Mouse (Mus musculus) neural tube, embryonic 15.5 days (tissue): ENCODE data around the gene Mboat1. TPM values are rescaled to one million over a fixed set of nuclear protein-coding genes. Genes with fewer than 3 reads are reported as not detected.

Source experiments
- ATAC-seq: fragments of 200-750 bp; cut with Nextera tagmentation; 2 replicates; pipeline ENCODE4 v1.8.0; 2017; ENCODE audit warnings: mild to moderate bottlenecking, moderate TSS enrichment, moderate library complexity; ENCODE audit not compliant: low FRiP score
- H3K27ac ChIP-seq: fragments of 300-500 bp; sonication (generic); replicated peaks from 2 replicates; pipeline ENCODE4 v1.5.1; 2015; ENCODE audit warnings: mild to moderate bottlenecking, inconsistent platforms
- H3K27me3 ChIP-seq: fragments of 300-500 bp; sonication (generic); replicated peaks from 2 replicates; pipeline ENCODE4 v1.6.1; 2015; ENCODE audit warnings: inconsistent platforms
- H3K36me3 ChIP-seq: fragments of 300-500 bp; sonication (generic); 2 replicates; pipeline ENCODE4 v1.6.1; 2015; ENCODE audit warnings: inconsistent platforms
- H3K4me1 ChIP-seq: fragments of 300-500 bp; sonication (generic); 2 replicates; pipeline ENCODE4 v1.6.1; 2015; ENCODE audit warnings: inconsistent platforms
- H3K4me2 ChIP-seq: fragments of 300-500 bp; sonication (generic); 2 replicates; pipeline ENCODE4 v1.6.1; 2015; ENCODE audit warnings: inconsistent platforms, mild to moderate bottlenecking, moderate library complexity
- H3K4me3 ChIP-seq: fragments of 300-500 bp; sonication (generic); replicated peaks from 2 replicates; pipeline ENCODE4 v1.5.1; 2015; ENCODE audit warnings: mild to moderate bottlenecking, inconsistent platforms
- H3K9ac ChIP-seq: fragments of 300-500 bp; sonication (generic); replicated peaks from 2 replicates; pipeline ENCODE4 v1.6.1; 2015; ENCODE audit warnings: mild to moderate bottlenecking, inconsistent platforms
- H3K9me3 ChIP-seq: fragments of 300-500 bp; sonication (generic); replicated peaks from 2 replicates; pipeline ENCODE4 v1.6.1; 2016; ENCODE audit warnings: inconsistent platforms
- WGBS: fragments of 180-500 bp; shearing (Covaris S2); methylation state at CpG from one replicate; pipeline ENCODE4 v1.1.7; 2015; ENCODE audit warnings: mixed read lengths; 5-methylcytosine and 5-hydroxymethylcytosine counted together
- polyA plus RNA-seq: library from polyadenylated mRNA; unstranded; fragments of >200 nt; fragmentation: Nextera tagmentation; extraction: Ambion mirVana; gene quantifications from 2 replicates; pipeline ENCODE4 v1.2.1, GENCODE M21; 2015

Mboat1 gene
- polyA plus RNA-seq, 1 experiment from 2014 or later: 2.3 TPM

GRCm38 (mm10) chr13:30146468-30146867 is 10.2 kb downstream of the Mboat1 start:
- Histone ChIP-seq H3K36me3 (no peaks in the 10 kb centered on the region), H3K9me3 (no peaks in the 10 kb centered on the region), H3K4me3 (no peak overlapping the region), H3K9ac (no peak overlapping the region), H3K4me2 (no peak overlapping the region), H3K27ac (no peak overlapping the region), H3K4me1 (no peaks in the 10 kb centered on the region), H3K27me3 (no peaks in the 10 kb centered on the region)
- WGBS: 77% methylated on average over 6 of the region's 6 CpGs
- no peak for ATAC-seq

DNA sequence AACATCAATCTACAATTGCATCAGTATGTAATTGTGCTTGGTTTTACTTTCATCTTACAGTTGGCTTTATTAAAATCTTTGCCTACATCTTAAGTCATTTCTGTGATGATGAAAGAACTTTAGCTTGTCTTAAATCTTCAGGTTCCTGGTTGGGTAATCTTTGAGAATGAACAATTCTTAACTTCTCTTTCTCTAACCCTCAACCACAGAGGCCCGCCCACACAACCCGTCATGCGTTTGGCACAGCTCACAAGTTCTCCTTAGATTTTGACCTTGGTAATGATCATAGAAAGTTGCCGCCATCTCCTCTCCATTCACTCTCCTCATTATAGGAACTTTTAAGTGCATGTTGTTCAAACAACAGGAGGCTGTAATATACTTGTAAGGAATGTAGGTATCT is 18.0 kb downstream of the Mboat1 start:
- no peak overlapping the region for H3K9ac ChIP-seq
- no peak for ATAC-seq
- H3K36me3 ChIP-seq: no peaks in the 10 kb centered on the region
- H3K4me1 ChIP-seq: no peaks in the 10 kb centered on the region
- H3K27me3 ChIP-seq: no peaks in the 10 kb centered on the region
- no peaks in the 10 kb centered on the region for H3K9me3 ChIP-seq
- H3K4me2 ChIP-seq: no peak overlapping the region
- 85% methylated on average over 4 of the region's 4 CpGs for WGBS
- H3K4me3 ChIP-seq: no peak overlapping the region
- no peak overlapping the region for H3K27ac ChIP-seq

- Histone ChIP-seq H3K36me3 (no peaks in the 10 kb centered on the region), H3K4me1 (no peaks in the 10 kb centered on the region)
- WGBS: 82% methylated on average over 4 of the region's 4 CpGs
These were observed 23.3 kb downstream of the Mboat1 start for GRCm38 (mm10) chr13:30159626-30160025.

DNA sequence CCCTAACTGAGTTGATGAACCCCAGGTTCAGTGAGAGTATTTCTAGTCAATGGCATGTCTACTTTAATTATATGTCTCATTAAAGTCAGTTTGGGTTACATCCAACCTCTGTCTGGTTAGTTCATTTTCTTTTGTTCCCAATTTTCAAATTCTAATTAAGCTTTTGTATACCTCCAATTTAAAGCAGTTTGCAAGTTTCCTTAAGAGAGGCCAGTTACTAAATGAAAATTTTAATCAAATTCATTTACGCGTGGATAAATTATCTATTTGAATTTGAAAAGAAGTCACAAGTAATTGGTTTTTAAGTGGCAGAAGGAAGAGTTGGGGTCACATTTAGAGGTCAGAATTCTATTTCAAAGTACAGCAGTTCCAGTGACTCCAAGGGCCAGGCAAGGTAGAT is 27.2 kb downstream of the Mboat1 start:
- Histone ChIP-seq H3K9ac (no peak overlapping the region), H3K4me2 (no peak overlapping the region), H3K4me1 (no peaks in the 10 kb centered on the region), H3K4me3 (no peak overlapping the region), H3K36me3 (no peaks in the 10 kb centered on the region), H3K9me3 (no peaks in the 10 kb centered on the region), H3K27me3 (no peaks in the 10 kb centered on the region), H3K27ac (no peak overlapping the region)
- WGBS: 89% methylated on average over 2 of the region's 2 CpGs
- no peak for ATAC-seq

More at GRCm38 (mm10) chr13:30159626-30160025, 23.3 kb downstream of the Mboat1 start:
- no peak overlapping the region for H3K9ac ChIP-seq
- H3K4me2 ChIP-seq: no peak overlapping the region
- no peaks in the 10 kb centered on the region for H3K27me3 ChIP-seq
- no peak for ATAC-seq
- no peaks in the 10 kb centered on the region for H3K9me3 ChIP-seq
- no peak overlapping the region for H3K4me3 ChIP-seq
- H3K27ac ChIP-seq: no peak overlapping the region

GRCm38 (mm10) chr13:30166138-30167090 is 30.1 kb downstream of the Mboat1 start:
- H3K9ac ChIP-seq: no peak overlapping the region
- 79% methylated on average over 14 of the region's 14 CpGs for WGBS
- no peak overlapping the region for H3K27ac ChIP-seq
- no peaks in the 10 kb centered on the region for H3K9me3 ChIP-seq
- no peaks in the 10 kb centered on the region for H3K36me3 ChIP-seq
- no peak overlapping the region for H3K4me3 ChIP-seq
- no peaks in the 10 kb centered on the region for H3K27me3 ChIP-seq
- H3K4me1 ChIP-seq: no peaks in the 10 kb centered on the region
- H3K4me2 ChIP-seq: no peak overlapping the region
- no peak for ATAC-seq

- H3K9me3 ChIP-seq: no peaks in the 10 kb centered on the region
- no peak overlapping the region for H3K27ac ChIP-seq
- H3K4me2 ChIP-seq: no peak overlapping the region
- H3K9ac ChIP-seq: no peak overlapping the region
- H3K27me3 ChIP-seq: no peaks in the 10 kb centered on the region
- H3K4me3 ChIP-seq: no peak overlapping the region
- H3K4me1 ChIP-seq: no peaks in the 10 kb centered on the region
- 86% methylated on average over 4 of the region's 4 CpGs for WGBS
- ATAC-seq: no peak
- no peaks in the 10 kb centered on the region for H3K36me3 ChIP-seq
These were observed 31.2 kb downstream of the Mboat1 start for GRCm38 (mm10) chr13:30167499-30167898.

DNA sequence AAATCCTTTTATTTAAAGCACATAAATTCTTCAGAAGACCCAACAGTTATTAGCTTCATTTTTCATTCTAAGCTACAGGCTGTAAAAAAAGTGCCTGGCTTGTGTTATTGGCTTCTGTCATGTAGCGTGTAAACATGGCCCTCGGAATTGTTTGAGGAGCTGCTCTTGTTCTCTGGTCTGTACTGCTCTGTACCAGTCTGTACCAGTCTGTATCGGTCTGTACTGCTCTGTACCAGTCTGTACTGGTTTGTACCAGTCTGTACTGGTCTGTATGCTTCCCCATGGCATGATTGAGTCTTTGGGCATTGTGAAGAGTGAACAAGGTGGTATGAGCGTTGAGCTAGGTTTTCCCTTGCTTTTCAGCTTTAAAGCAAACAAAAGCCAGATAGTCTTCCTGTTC is 32.5 kb downstream of the Mboat1 start:
- Histone ChIP-seq H3K27ac (no peak overlapping the region), H3K36me3 (no peaks in the 10 kb centered on the region), H3K9me3 (no peaks in the 10 kb centered on the region), H3K9ac (no peak overlapping the region), H3K4me2 (no peak overlapping the region), H3K27me3 (no peaks in the 10 kb centered on the region), H3K4me3 (no peak overlapping the region), H3K4me1 (no peaks in the 10 kb centered on the region)
- 83% methylated on average over 4 of the region's 4 CpGs for WGBS
- ATAC-seq: no peak

DNA sequence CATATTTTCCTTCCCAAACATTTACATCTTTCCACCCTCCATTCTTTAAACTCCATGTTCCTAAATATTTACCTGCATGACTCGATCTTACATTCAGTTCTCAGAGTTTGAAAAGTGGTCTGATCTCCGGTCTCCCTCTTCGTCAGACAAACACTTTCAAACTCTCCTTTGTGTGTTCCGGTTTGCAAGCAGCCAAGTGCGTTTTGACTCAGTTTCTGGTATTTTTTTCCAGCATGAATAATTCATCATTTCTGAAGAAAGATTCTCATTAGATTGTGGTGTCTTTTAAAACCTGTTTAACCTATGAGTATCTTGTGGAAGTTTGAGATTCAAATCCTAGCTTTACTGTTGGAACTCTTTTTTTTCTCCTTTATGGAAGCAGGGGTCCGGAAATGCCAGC is 33.8 kb downstream of the Mboat1 start:
- Histone ChIP-seq H3K4me2 (no peak overlapping the region), H3K27ac (no peak overlapping the region), H3K4me1 (no peaks in the 10 kb centered on the region), H3K9me3 (no peaks in the 10 kb centered on the region), H3K9ac (no peak overlapping the region), H3K27me3 (no peaks in the 10 kb centered on the region), H3K4me3 (no peak overlapping the region), H3K36me3 (no peaks in the 10 kb centered on the region)
- no peak for ATAC-seq
- WGBS: 84% methylated on average over 6 of the region's 6 CpGs

GRCm38 (mm10) chr13:30174586-30174985 is 38.3 kb downstream of the Mboat1 start:
- Histone ChIP-seq H3K27me3 (no peaks in the 10 kb centered on the region), H3K27ac (no peak overlapping the region), H3K9me3 (no peaks in the 10 kb centered on the region), H3K4me3 (no peak overlapping the region), H3K4me1 (no peaks in the 10 kb centered on the region), H3K4me2 (no peak overlapping the region), H3K36me3 (no peaks in the 10 kb centered on the region), H3K9ac (no peak overlapping the region)
- ATAC-seq: no peak
- 88% methylated on average over 4 of the region's 4 CpGs for WGBS

DNA sequence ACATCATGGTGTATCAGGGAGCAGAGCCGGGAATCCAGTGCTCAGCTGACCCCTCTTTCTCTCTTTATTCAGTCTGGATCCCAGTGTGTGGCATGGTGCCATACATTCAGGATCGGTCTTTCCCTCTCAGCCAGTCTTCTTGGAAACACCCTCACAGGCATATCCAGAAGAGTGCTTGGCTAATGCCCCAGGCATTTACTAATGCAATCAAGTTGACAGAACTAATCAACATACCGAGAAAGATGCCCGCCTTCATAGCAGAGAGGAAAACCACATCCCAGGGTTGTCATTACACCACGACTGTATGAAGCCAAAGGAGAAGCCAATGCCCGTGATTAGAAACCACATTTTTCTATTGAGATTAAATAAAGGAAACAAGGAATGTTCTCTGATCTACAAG is 41.1 kb downstream of the Mboat1 start:
- Histone ChIP-seq H3K9me3 (no peaks in the 10 kb centered on the region), H3K4me3 (no peak overlapping the region), H3K27me3 (no peaks in the 10 kb centered on the region), H3K36me3 (no peaks in the 10 kb centered on the region), H3K4me1 (no peaks in the 10 kb centered on the region), H3K4me2 (no peak overlapping the region), H3K27ac (no peak overlapping the region), H3K9ac (no peak overlapping the region)
- 77% methylated on average over 6 of the region's 6 CpGs for WGBS
- no peak for ATAC-seq

- ATAC-seq: no peak
- 20% methylated on average over 6 of the region's 6 CpGs for WGBS
- no peak overlapping the region for H3K27ac ChIP-seq
- no peak overlapping the region for H3K9ac ChIP-seq
- peaks cover 13% of the 10 kb centered on the region for H3K4me1 ChIP-seq
- no peak overlapping the region for H3K4me3 ChIP-seq
- no peaks in the 10 kb centered on the region for H3K9me3 ChIP-seq
- no peaks in the 10 kb centered on the region for H3K27me3 ChIP-seq
- no peak overlapping the region for H3K4me2 ChIP-seq
- H3K36me3 ChIP-seq: no peaks in the 10 kb centered on the region
These were observed 49.3 kb downstream of the Mboat1 start for GRCm38 (mm10) chr13:30185549-30185948.

- Histone ChIP-seq H3K9ac (no peak overlapping the region), H3K4me2 (0 out of 2 replicates have a peak overlapping the region, but pooled peaks have one; percentile 3), H3K27ac (0 out of 2 replicates have a peak overlapping the region, but pooled peaks have one; percentile 45), H3K4me3 (no peak overlapping the region), H3K9me3 (no peaks in the 10 kb centered on the region), H3K36me3 (no peaks in the 10 kb centered on the region), H3K27me3 (no peaks in the 10 kb centered on the region), H3K4me1 (peaks cover 13% of the 10 kb centered on the region)
- ATAC-seq: peak; percentile 66
- 25% methylated on average over 6 of the region's 6 CpGs for WGBS
These were observed 49.7 kb downstream of the Mboat1 start for GRCm38 (mm10) chr13:30185959-30186358.
